Mouse (Mus musculus): ENCODE measurements at regions not wholly inside any gene's neighbourhood (a gene's known extent, or its start where the extent isn't known, plus 50 kb on each side); places are given as distances from the start of the nearest gene placed in this dataset.

DNA sequence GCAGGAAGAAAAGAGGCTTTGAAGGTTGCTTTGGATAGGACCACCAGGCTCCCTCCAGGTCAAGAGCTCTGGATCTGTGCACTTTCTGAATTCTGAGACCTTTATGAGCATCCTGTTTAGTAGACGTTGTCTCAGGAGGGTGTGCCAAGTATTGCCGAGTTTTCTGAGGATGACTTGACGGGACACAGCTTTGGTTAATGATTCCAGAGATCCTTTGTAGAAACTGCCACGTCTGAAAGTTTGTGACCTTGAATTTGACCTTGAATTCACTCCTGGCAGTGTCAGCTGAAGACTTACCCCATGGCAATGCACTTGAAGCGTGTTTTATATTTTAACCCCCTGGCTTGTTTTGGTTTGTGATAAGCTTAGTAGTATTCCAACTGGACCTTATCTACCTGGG is 58.0 kb upstream of the Ercc6l2 start:
- no peak for DNase-seq (ENCODE audit: low spot score in 2 of 2)

- no peak for DNase-seq (ENCODE audit: low spot score in 2 of 2)
These were observed 53.5 kb upstream of the Ercc6l2 start for GRCm38 (mm10) chr13:63761542-63761941.

Measured in layer of hippocampus, adult 18-20 months (tissue).